Mouse (Mus musculus) hematopoietic multipotent progenitor cell, adult 10-12 weeks (in vitro differentiated cells): ENCODE measurements around the gene Irs2. TPM values are rescaled to one million over a fixed set of nuclear protein-coding genes. Genes with fewer than 3 reads are reported as not detected.

ENCODE experiments used
- polyA plus RNA-seq: library from polyadenylated mRNA; stranded (reverse); fragments of >175 nt; gene quantifications from 2 replicates; pipeline ENCODE4 v1.2.3, GENCODE M21; 2012; ENCODE audit warnings: low replicate concordance

Irs2 gene
- polyA plus RNA-seq = 29.9 and 57.5 TPM in 2 replicates

DNA sequence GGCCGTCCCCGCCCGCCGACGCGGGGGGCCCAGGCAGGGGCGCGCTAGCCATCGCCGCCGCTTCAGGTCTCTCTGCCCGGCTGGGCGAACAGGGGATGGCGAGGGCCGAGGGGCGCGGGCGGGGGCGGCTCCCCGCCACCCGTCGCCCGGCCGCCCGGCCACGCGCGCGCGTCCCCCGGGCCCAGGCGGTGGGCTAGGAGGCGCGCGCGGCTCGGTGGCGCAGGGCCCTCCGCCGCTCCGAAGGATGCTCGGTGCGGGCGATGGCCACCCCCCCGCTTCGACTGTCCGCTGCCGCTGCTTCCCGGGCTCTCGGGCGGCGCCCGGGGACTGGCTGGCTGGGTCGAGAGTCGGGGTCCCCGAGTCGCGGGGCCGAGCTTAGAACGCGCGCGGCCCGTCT lies at the start of gene Irs2:
Gene Irs2, minus strand, starts transcription at position 80 of the 397 bp plus-strand sequence.

